Mouse (Mus musculus) embryo, embryonic 11.5 days (tissue): ENCODE results near the gene Fam213b.

Experiments
- DNase-seq: peaks from one replicate; pipeline ENCODE4 v3.0.0-alpha.2; 2012; ENCODE audit warnings: low read depth, low spot score

The Fam213b gene

GRCm38 (mm10) chr4:154922931-154923330 lies 24.0 kb upstream of the Fam213b start:
- no peak for DNase-seq

- DNase-seq, result no peak
These were observed 23.4 kb upstream of the Fam213b start for GRCm38 (mm10) chr4:154922291-154922690.

- no peak for DNase-seq
These were observed 17.7 kb upstream of the Fam213b start for GRCm38 (mm10) chr4:154916662-154917061.

- no peak for DNase-seq
These were observed 16.4 kb upstream of the Fam213b start for GRCm38 (mm10) chr4:154915286-154915685.

GRCm38 (mm10) chr4:154914707-154915106 lies 15.8 kb upstream of the Fam213b start:
- DNase-seq, result no peak

- no peak for DNase-seq
These were observed 15.3 kb upstream of the Fam213b start for GRCm38 (mm10) chr4:154914252-154914651.

GRCm38 (mm10) chr4:154913845-154914244 lies 14.9 kb upstream of the Fam213b start:
- DNase-seq, result no peak

GRCm38 (mm10) chr4:154911644-154912043 lies 12.7 kb upstream of the Fam213b start:
- DNase-seq, result no peak

GRCm38 (mm10) chr4:154910606-154911522 lies 11.9 kb upstream of the Fam213b start:
- no peak for DNase-seq

GRCm38 (mm10) chr4:154908490-154908889 lies 9.6 kb upstream of the Fam213b start:
- no peak for DNase-seq

GRCm38 (mm10) chr4:154907833-154908232 lies 8.9 kb upstream of the Fam213b start:
- DNase-seq, result peak; percentile 61

- DNase-seq, result peak; percentile 79
These were observed 5.5 kb upstream of the Fam213b start for GRCm38 (mm10) chr4:154904185-154905071.

GRCm38 (mm10) chr4:154902371-154902770 lies 3.4 kb upstream of the Fam213b start:
- no peak for DNase-seq

- no peak for DNase-seq
These were observed 1.1 kb downstream of the Fam213b start for GRCm38 (mm10) chr4:154897676-154898465.

GRCm38 (mm10) chr4:154895549-154895948 lies 3.4 kb downstream of the Fam213b start:
- no peak for DNase-seq

GRCm38 (mm10) chr4:154890887-154891286 lies 8.0 kb downstream of the Fam213b start:
- DNase-seq, result no peak

- DNase-seq, result no peak
These were observed 11.2 kb downstream of the Fam213b start for GRCm38 (mm10) chr4:154887593-154888250.

GRCm38 (mm10) chr4:154886876-154887592 lies 11.9 kb downstream of the Fam213b start:
- no peak for DNase-seq

- DNase-seq, result no peak
These were observed 13.5 kb downstream of the Fam213b start for GRCm38 (mm10) chr4:154885416-154885815.

GRCm38 (mm10) chr4:154882014-154882659 lies 16.8 kb downstream of the Fam213b start:
- DNase-seq, result no peak
